Mouse (Mus musculus) c-Kit-positive CD71-positive TER-119-negative erythroid progenitor cells, embryonic 14.5 days (primary cell): Measurements from ENCODE around the gene Slc48a1.

Experiments used
- DNase-seq: peaks from one replicate; pipeline ENCODE4 v3.0.0-alpha.2; 2013; ENCODE audit warnings: low read depth

Gene Slc48a1

DNA sequence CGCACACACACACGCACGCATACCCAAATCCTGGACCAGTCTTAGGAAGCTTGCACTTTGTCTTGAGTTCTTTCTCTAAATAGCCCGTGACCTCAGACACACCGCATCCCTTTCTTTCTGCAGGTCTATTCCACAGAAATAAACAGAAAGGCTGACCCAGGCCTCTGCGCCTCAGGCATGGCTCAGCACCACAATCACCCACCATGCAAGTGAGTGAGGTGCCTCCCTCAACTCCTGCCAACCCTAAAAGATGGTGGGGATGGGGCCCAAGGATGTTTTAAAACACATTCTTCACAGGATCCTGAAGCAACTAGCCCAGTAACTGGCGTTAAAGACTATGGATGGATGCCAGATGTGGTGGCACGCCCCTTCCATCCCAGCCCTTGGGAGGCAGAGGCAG, 49.1 kb downstream of the Slc48a1 start:
- DNase-seq, result no peak

DNA sequence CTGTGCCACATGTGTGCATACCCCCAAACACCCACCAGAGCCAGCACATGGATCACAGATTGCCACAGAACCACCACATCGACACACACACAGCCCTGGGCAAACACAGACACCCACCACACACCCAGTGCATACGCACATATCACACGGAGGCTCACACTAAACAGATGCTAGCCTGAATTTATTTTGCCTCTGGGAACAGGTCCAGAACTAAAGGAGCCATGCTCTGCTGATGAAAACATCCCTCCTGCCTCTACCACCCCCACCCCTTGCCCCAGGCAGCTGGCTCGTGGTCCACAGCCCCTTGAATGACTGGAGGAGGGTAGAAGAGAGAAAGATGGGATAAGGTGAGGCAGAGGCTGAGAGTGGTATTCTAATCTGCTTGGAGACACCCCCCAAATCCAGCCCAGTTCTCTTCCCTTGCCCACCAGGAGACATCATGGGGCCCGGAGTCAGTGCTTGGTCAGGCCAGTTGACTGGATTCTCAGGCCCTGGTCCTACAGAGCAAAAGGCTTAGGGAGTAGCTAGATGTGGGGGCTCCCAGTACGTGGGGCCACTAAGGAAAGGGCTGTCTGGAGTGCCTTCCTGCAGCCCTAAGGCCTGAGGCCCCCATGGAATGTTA, 50.0 kb downstream of the Slc48a1 start:
- DNase-seq, result no peak

GRCm38 (mm10) chr15:97828901-97829338, 50.6 kb downstream of the Slc48a1 start:
- DNase-seq, result no peak

DNA sequence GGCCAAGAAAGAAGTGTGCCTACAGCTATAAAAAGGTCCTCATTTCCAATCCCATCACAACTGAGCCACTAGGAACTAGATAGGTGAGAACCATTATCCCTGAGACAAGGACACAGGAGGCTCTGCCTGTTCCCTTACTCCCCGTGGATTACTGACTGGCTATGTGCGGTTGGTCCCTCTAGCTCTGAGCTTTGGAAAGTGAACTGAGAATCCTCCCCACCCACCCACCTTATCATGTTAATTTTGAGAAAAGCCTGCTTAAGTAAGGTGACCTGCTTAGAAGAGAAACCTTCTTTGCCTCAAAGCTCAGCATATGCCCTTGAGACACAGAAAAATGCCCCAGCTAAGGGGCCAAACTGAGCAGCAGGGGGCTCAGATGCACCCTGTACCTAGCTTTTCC, 51.1 kb downstream of the Slc48a1 start:
- DNase-seq, result no peak

- DNase-seq, result no peak
These were observed 52.0 kb downstream of the Slc48a1 start for GRCm38 (mm10) chr15:97830253-97830787.

DNA sequence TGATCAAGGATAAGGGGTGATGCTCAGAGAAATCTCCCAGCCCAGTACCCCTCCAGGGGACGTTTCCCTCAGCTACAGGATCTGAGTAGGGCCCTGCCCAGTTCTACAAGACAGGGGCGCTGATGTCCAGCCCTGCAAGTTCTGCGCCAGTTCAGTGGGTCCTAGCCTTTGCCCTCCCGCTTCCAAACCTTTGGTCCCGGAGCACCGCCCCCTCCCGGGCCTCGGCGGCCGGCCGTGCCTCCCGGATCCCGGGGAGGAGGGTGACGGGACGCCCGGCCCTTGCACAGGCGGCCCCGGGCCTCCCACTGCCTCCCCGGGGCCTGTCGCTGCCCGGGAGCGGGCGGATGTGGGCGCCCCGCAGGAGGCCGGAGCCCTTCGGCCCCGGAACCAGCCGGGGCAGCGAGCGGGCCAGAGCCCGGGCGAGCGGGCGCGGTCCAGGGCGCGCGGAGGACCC, 52.5 kb downstream of the Slc48a1 start:
- DNase-seq, result no peak

- no peak for DNase-seq
These were observed 53.1 kb downstream of the Slc48a1 start for GRCm38 (mm10) chr15:97831242-97831986.

- DNase-seq, result no peak
These were observed 53.8 kb downstream of the Slc48a1 start for GRCm38 (mm10) chr15:97831987-97832640.

- no peak for DNase-seq
These were observed 54.6 kb downstream of the Slc48a1 start for GRCm38 (mm10) chr15:97832764-97833479.

- no peak for DNase-seq
These were observed 58.0 kb downstream of the Slc48a1 start for GRCm38 (mm10) chr15:97836153-97836893.

GRCm38 (mm10) chr15:97836894-97837247, 58.6 kb downstream of the Slc48a1 start:
- no peak for DNase-seq

- DNase-seq, result no peak
These were observed 59.3 kb downstream of the Slc48a1 start for GRCm38 (mm10) chr15:97837491-97838061.

DNA sequence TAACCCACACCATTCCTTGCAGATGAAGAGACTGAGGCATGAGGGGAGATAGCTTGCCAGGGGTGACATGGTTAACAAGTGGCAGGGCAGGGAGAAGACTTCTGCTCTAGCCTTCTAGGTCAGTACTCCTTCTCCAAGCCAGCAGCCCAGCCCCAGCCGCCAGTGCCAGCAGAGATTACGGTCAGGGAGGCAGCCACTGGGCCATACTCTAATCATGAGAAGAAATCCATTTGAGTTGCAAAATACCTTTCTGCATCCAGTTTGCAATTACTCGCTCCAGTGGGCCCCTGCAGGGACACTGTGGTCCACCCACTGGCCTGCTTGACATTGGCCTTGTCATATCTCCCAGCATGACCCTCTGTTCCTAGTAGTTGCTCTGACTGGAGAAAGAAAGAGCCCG, 60.1 kb downstream of the Slc48a1 start:
- no peak for DNase-seq

- DNase-seq, result no peak
These were observed 60.7 kb downstream of the Slc48a1 start for GRCm38 (mm10) chr15:97839012-97839411.

- DNase-seq, result no peak
These were observed 61.2 kb downstream of the Slc48a1 start for GRCm38 (mm10) chr15:97839473-97839872.

GRCm38 (mm10) chr15:97839991-97840455, 61.7 kb downstream of the Slc48a1 start:
- no peak for DNase-seq

DNA sequence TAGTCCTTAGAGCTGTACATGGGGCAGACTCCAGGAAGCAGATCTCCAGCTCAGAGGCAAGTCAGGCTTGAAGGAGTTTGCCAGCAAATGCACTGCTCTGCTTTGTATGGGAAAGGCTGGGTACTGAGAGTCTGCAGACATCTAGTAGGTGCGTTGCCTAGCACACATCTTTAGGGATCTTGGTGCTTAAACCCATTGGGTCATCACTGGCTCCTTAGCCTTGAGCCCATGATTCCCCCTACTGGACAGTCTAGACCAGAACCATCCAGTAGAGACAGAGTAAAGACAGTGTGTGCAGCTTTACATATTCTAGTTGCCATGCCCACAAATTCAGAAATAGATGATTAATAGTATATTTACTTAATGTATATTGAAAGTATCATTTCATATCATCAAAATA, 62.5 kb downstream of the Slc48a1 start:
- DNase-seq, result no peak

DNA sequence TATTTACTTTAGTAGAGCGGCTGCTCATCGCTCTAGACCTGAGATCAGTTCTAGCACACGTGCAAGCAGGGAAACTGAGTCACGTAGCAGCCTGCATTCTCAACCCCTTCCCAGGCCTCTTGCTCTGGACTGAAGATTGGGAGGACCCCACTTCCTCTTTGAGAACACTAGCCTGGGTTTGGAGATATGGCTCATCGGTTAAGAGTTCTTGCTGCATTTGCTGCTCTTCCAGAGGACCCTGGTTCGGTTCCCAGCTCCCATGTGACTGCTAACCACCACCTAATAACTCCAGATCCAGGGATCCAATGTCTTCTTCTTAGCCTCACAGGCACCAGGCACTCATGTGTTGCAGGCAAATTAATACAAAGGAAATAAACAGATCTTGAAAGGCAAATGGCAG, 63.1 kb downstream of the Slc48a1 start:
- DNase-seq, result no peak

DNA sequence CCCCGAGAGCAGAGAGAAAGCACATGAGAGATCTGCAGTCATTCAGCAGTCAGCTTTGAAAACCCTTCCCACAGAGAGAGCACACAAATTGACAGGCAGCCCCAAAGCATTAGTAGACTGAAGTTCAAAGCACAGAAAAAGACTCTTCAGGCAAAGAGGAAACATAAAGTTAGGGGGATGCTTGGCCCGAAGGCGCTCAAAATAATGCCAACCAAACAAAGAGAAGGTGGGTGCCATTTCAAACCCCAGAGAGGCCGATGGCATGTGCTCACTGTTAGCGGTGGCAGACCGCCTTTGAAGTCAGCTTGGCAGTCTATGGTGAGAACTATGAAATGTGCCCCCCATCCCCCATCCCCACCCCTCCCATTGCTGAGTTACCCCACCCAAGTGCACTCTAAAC, 63.7 kb downstream of the Slc48a1 start:
- no peak for DNase-seq
